Mouse (Mus musculus) adrenal gland, postnatal 4 days (tissue): ENCODE data around the gene Pml. TPM values are rescaled to one million over a fixed set of nuclear protein-coding genes. Genes with fewer than 3 reads are reported as not detected.

Experiments
- DNase-seq, 2 experiments: peaks; one replicate each; pipeline ENCODE4 v3.0.0; 2021 to 2022; ENCODE audit warnings: low spot score in 2 of 2, mixed read lengths in 2 of 2
- total RNA-seq, 2 experiments: library from RNA; stranded (reverse); gene quantifications; 2 replicates each; pipeline ENCODE4 v1.2.3; 2021

Gene Pml
- total RNA-seq, 2 experiments from 2014 or later: 31.6 to 32.1 TPM

- no peak for DNase-seq
These were observed 46.7 kb downstream of the Pml start for GRCm38 (mm10) chr9:58202676-58203453.

- DNase-seq: no peak
These were observed 47.6 kb downstream of the Pml start for GRCm38 (mm10) chr9:58201861-58202549.

DNA sequence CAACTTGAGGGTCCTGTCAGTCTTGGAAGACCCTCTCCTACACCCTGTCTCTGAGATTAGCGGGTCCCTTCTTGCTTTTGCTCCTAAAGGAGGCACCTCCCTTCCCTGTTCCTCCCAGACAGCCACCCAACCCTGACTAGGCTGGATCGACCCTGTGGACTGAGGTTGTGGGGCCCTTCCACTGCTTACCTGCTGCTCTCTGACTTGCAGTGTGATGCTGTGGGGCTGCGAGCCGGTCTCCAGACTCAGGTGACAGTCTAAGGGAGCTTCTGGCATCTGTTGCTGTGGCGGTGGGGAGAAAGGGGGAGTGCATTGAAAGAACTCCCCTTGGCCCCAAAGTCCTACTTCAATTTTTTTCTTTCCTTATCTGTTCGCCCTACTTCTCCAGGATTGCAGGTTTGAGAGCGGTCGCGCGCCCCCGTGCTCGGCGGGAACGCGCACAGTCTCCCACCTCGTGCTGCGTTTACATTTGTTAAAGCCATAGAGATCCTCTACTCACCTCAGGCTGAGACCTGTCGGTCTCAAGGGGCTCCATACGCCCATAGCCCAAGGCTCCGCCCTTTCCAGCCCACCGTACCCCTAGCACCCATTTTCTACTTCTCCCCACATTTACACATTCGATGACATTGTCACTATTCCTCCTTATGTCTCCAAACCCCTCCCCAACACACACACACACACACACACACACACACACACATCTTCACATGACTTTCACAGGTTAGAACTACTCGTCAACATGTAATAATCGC is 48.3 kb downstream of the Pml start:
- DNase-seq: no peak

DNA sequence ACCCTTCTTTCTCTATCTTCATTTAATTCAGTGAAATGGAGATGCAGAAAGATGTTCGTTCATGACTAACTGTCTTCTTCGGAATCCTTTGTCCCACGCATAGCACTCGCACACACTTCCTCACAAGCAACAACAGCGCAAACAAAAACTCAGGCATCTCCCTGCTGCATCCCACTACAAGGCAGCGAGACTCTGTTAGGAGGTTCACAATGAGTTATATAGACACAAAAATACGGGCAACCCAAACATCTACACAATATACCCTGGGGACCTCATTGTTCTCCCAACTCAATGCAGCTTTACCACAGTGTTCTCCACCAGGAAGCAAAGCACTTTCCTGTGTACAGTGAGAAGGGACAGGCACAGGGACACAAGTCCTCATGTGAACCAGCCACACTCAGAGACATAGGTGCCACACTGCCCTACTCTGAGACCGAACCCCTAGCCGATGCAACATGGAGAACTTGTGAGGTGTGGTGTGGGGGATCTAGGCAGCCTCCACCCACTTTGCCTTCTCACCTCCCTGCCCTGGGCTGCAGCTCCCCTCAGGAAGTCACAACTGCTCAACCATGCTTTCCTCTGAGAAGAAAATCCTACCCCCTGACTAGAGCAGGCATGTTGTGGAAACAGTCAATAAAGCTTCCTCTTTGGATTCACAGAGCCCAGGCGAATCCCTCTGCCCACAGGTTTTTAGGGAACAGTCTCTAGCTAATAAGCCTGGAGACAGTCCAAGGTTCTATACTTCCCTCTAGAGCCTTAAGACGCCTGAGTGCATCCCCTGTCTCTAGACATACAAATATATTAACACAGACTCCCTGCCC is 49.1 kb downstream of the Pml start:
- no peak for DNase-seq

DNA sequence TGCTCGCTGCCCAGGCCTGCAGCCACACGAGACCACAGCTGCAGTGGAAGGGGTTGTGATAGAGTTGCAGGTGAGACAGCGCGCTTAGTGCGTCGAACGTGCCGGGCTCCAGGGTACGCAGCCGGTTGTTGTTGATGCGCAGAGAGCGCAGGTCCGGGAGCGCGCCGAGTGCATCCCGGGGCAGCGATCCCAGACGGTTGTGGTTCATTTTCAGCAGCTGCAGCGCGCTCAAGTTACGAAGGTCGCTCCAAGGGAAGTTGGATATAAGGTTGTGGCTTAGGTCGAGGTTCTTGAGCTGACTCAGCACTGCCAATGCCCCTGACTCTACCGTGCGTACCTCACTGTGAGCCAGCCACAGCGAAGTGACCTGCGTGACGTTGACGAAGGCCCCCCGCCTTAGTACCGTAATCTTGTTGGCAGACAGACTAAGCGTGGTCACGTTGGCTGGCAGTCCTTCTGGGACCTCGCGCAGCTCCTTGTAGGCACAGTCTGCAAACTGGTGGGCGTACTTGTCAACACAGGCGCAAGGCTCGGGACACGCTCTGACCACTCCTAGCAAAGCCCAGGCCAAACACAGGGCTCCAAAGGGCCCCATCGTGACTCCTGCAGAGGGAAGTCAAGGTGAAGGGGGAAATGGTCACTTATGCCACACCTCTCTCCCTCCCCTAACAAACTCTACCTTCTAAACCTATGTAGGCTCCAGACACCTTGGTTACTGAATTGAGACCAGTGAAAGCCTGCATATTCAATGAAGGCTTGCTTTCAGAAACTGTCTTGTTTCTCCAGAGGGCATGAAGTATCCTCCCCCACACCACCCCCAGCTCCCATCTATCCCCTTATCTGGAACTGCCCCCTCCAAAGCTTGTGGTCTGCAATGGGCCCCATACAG is 50.0 kb downstream of the Pml start:
- no peak for DNase-seq

GRCm38 (mm10) chr9:58198801-58199371 is 50.7 kb downstream of the Pml start:
- no peak for DNase-seq

DNA sequence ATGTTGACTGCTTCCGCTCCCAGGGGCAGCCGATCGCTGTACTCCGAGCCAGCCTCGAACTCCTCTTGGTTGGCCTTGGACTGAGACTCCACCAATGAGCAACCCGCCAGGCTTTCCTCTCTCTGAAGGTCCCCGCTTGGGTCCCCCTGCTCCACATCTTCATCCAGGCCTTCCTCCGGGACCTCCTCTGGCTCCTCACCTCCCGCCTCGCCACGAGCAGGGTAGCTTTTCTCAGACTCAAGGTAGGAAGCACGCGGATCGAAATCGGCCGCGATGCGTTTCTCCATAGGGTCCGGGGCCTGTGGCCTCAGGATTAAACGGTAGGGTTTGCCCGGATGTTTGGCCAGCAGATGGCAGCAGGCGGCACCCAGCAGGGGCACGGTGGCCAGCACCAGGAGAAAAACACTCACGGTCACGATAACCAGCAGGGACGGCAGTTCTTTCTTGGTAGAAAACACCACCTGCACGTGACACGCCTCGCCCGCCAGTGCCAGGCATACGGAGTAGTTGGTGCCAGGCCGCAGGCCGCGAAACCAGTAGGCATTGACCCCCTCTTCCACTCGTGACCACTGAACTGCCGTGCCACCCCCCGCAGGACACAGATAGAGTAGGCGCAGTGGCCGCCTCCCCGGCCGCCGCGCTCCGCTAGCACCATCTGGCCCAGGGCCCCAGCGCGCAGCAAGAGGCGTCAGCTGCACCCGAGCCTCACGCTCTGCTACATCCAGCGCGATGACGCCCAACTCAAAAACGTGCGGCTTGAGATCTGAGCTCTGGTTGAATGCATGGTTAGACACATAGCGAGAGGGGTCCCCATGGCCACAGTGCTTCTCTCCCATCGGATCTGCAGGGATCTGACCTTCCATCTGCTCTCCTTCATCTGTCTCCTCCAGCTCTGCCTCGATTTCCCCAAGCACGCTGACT is 51.5 kb downstream of the Pml start:
- no peak for DNase-seq

GRCm38 (mm10) chr9:58196610-58197567 is 52.7 kb downstream of the Pml start:
- no peak for DNase-seq

DNA sequence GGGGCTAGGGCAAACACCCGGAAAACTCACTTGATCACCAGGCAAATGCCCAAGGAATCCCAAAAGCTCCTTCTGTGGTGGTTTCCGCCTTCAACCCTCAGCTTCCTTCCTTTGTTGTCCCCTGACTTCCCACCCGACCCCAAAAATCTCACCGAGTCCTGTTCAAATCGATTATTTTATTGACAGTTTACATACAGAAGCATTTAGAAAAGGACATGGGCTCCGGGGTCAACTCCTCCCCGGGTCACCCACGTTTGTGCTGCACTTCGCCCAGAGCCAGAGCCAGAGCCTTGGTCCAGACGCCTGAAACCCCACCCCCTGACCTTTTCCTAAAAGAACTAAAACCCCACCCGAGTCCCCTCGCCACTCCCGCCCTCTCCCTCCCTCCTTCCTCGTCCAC is 53.4 kb downstream of the Pml start:
- no peak for DNase-seq

- DNase-seq: no peak
These were observed 53.9 kb downstream of the Pml start for GRCm38 (mm10) chr9:58195671-58196070.

GRCm38 (mm10) chr9:58194222-58194621 is 55.4 kb downstream of the Pml start:
- no peak for DNase-seq

DNA sequence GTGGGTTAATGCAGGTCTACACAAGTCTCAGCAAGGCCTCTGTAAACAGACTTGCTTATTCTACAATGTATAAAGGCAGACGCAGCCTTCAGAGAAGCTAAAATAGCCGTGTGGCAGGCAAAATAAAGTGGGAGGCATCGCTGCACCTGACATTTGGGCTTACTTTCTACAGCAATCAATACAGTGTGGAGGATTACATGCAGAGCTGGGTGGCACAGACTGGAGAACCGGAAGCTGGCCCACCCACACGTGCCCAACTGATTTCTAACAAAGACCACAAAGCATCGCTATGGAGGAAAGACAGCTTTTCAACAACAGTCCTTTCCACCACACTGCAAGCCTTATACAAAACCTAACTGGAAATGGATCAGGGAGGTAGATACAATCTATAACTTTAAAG is 65.1 kb downstream of the Pml start:
- DNase-seq: no peak

DNA sequence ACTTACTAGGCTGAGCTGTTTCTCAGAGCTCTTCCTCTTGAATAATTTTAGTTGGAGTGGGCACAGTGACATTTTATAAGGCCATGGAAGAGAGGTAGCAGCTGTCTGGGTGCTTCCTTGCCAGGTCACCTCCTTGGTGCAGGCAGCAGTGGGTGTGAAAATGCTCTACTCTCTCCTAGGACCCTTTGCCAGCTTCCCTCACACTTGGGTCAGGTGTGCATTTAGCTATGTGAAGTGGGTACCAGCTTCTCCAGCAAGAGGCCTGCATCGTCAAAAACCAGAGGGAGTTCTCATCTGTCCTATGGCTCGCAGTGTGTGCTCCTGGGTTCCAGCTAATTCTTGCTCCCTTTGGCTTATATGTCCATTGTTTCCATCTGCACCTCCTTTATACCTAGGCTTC is 70.2 kb downstream of the Pml start:
- DNase-seq: no peak

DNA sequence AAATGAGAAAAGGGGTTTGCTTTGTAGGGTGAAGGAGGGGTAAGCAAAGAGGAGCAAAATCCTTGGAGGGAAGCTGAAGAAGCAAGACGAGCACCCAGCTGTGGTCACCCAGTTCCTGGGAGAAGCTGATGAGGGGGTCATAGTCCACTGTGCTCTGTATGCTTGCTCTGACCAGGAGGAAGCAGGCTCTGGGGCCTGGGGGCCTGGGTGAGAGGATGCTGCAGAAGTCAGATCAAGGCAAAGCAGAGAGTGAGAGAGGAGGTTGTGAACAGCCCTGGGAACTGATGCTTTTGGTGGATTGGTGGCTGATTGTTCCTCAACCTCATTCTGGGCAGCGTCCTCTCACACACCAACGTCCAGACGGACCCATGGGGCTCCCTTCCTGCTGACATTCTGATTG is 72.4 kb downstream of the Pml start:
- no peak for DNase-seq

- no peak for DNase-seq
These were observed 73.7 kb downstream of the Pml start for GRCm38 (mm10) chr9:58175745-58176487.

- DNase-seq: no peak
These were observed 74.8 kb downstream of the Pml start for GRCm38 (mm10) chr9:58174818-58175251.

GRCm38 (mm10) chr9:58172863-58173262 is 76.7 kb downstream of the Pml start:
- DNase-seq: no peak
